Mouse (Mus musculus): Measurements from ENCODE around the gene Szrd1.
"Not testable (repeated sequence)": the region's sequence is repeated elsewhere in the genome, so short reads cannot be mapped to it uniquely, and the experiment has no call there.

The Szrd1 gene

DNA sequence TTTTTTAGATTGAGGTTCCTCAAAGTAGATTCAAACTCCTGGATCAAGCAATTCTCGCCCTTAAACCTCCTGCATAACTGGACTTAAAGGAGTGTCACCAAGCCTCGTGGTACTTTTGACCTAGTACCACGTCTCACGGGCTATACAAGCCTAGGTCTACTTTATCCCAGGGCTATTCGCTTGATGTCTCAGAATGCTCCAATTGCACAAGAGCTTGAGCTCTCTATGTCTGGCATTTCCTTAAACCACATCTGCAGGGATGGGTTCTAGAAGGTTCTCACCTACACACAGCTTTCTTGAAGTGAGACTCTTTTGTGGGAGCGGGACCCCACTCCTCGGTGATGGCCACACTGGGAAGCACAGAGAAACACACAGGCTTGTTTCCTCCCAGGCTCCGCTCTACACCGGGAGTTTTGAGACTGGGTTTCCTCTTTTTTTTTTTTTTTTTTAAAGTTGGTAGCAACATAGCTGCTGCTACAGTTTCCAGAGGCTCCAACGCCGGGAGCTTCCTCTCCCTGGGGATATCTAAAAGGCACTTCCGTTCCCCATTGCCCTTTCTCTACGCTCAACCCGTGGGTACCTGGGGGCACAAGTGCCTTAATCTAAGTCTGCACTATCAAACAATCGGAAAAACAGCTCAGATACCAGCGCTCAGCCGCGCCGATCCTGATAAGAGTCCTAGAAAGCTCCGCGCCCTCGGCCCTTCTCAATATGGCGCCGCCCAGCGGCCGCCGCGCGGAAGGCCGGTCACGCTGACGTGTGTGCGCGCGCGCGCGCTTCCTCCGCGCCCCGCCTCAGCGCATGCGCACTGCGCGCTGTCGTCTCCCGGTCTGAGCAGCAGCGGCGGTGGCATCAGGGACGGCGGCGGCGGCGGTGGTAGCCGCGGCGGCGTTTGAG lies 7.8 kb upstream of the Szrd1 start, which contains the start of gene Fbxo42:
Fbxo42 (plus strand) TSS at position 802 of the 897 bp plus-strand sequence.
- peak; percentile 95 for DNase-seq (ENCODE audit: low spot score)

DNA sequence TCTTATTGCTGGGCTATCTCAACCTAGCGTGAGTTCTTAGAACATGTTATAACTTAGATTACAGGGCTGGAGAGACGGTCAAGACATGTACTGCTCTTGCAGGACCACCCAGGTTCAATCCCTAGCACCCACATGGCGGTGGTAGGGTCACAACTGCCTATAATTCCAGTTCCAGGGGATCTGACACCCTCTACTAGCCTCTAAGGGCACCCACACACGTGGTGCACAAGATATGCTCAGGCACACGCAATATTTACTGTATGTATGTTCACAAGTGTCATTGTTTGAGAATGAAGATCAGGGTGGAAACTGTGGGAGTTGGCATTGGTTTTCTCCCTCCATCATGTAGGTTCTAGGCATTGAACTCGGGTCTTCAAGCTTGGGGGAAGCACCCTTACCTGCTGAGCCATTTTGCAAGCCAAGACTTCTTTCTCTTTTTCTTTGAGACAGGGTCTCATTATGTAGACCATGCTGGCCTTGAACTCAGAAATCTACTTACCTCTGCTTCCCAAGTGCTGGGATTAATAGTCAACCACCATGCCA lies 7.0 kb upstream of the Szrd1 start:
- no peak for DNase-seq (ENCODE audit: low spot score)

- DNase-seq (ENCODE audit: low spot score), result not testable (repeated sequence)
Measured at GRCm38 (mm10) chr4:141145124-141145523, 5.5 kb upstream of the Szrd1 start.

- DNase-seq (ENCODE audit: low spot score), result peak; percentile 74
Measured at GRCm38 (mm10) chr4:141142285-141142811, 2.8 kb upstream of the Szrd1 start.

DNA sequence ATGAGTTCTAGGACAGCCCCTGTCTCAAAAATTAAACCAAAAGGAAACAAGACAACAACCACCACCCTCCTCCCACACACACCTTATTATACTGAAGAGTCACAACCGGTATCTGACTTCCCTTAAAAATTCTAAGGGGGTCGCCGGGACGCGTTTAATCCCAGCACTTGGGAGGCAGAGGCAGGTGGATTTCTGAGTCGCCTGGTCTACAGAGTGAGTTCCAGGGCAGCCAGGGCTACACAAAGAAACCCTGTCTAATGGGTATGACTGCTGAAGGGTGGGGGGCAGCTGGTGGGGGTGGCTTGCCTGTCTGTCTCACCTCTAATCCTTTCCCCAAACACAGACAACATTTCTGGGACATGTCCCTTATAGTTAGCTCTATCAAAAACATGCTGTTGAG lies 1.4 kb upstream of the Szrd1 start:
- no peak for DNase-seq (ENCODE audit: low spot score)

GRCm38 (mm10) chr4:141140354-141140753 lies 779 bp upstream of the Szrd1 start:
- DNase-seq (ENCODE audit: low spot score), result not testable (repeated sequence)

GRCm38 (mm10) chr4:141138425-141139115 lies 1.0 kb downstream of the Szrd1 start:
- DNase-seq (ENCODE audit: low spot score), result no peak

- not testable (repeated sequence) for DNase-seq (ENCODE audit: low spot score)
Measured at GRCm38 (mm10) chr4:141137740-141138139, 1.8 kb downstream of the Szrd1 start.

GRCm38 (mm10) chr4:141136126-141136525 lies 3.4 kb downstream of the Szrd1 start:
- no peak for DNase-seq (ENCODE audit: low spot score)

DNA sequence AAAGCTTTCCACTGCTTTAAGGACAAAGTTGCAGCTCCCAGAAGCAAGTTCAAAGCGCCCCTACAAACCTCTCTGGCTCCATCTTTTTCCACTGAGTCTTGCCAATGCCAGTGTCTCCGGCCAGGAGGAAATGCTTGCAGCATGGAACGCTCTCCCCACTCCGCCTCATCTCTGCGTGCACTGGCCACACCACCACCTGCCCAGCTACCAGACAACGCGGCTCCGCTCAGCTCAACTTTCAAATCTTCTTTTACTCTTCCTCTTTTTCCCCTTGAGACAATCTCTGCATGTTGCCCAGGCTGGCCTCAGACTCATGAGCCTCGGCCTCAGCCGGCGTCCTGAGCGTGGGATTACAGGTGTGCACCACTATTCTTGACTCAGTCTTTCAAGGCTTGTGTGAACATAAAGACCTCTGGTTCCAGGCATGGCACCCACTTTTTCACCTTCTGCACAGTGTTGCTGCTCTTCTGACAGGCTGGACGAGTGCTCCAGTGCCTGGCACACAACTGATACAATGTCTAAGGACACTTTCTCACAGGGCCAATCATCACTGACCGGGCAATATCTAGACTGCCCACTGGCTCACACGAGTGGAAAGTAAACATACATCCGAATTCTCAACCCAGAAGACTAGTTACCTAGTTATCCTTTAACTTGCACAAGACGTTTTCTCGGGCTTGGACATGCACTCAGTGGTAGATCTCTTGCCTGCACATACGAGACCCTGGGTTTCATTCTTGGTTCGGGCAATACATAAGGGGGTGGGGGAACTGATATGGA lies 4.6 kb downstream of the Szrd1 start:
- no peak for DNase-seq (ENCODE audit: low spot score)

DNA sequence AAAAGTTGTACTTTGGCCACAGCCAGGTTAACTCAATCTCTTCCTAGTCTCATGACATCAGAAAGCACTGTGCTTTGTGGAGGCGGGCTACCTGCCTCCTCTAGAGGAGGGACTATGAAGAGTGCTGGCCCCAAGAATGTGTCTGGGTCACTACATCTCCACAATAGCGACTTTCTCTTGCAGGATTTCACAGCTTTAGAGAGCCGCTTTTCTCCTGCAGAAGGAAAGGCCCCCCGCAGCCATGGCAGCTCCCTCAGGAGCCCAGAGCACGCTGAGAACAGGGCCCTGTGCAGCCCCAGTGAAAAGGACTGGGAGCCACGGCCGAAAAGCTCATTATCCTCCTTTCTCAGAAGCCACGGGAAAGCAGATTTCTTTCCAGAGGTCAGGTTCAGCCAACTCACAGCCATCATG lies 5.5 kb downstream of the Szrd1 start:
- DNase-seq (ENCODE audit: low spot score), result no peak

DNA sequence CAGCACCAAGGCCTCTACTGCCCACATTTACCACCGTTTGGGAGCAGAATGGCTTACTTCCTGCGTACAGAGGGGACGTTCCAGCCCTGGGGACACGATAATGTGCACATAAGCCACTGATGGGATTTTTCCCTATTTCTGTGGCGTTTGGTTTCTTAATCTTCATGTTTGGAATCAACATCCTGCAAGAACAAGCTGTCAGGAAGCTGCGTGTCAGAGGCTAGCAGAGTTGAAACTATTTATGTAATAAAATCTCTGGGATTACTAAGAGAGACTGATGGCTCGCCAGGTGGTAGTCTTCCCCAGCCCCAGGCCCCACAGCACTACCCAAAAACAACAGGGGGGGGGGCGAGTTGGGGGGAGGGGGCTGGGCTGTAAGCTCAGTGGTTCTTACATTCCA lies 6.3 kb downstream of the Szrd1 start:
- no peak for DNase-seq (ENCODE audit: low spot score)

DNA sequence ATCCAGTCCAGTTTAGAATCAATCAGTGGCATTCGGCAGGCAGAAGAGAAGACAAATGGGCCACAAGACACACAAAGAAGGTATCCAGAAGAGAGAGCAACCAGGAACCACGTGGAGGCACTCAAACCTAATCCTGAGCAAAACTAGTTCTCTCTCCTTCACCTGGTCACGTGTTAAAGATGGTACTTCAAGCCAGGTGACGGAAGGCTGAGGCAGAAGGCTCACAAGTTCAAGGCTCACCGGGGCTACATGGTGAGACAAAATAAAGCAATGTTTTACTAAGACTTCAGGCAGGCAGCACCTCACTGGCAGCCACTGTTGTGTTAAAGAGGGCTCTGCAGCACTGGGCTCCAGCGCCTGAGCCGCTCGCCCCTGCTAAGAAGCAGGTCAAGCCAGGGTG lies 7.4 kb downstream of the Szrd1 start:
- no peak for DNase-seq (ENCODE audit: low spot score)

- no peak for DNase-seq (ENCODE audit: low spot score)
Measured at GRCm38 (mm10) chr4:141131531-141132061, 8.0 kb downstream of the Szrd1 start.

DNA sequence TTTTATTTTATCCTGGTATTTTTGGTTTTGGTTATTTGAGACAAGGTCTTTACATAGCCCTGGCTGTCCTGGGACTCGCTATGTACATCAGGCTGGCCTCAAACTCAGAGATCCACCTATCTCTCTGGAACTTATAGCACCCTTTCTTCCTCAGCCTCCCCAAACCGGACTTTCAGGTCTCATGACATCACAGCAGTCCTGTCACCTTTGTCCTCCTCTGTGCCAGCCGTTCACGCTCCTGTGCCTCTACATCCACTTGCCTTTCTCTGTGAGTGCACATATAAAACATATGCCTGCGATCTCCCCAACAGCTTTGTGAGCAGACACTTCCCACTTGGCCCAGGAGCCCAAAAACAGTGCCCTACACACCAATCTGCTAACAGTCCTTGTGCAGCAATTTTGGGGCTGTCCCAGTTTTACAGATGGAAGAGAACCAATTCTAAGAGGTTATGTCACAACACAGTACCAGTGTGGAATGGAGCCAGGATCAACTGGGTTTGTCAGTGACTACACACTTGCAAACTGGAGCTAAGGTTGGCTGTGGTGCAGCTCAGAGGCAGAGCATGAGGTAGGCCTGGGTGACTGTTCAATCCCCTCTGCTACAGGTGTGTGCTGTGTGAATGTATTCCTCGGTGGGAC lies 8.8 kb downstream of the Szrd1 start:
- no peak for DNase-seq (ENCODE audit: low spot score)

GRCm38 (mm10) chr4:141129190-141129710 lies 10.3 kb downstream of the Szrd1 start:
- no peak for DNase-seq (ENCODE audit: low spot score)

GRCm38 (mm10) chr4:141123065-141123464 lies 16.5 kb downstream of the Szrd1 start:
- no peak for DNase-seq (ENCODE audit: low spot score)

- DNase-seq (ENCODE audit: low spot score), result no peak
Measured at GRCm38 (mm10) chr4:141122663-141123062, 16.9 kb downstream of the Szrd1 start.

DNA sequence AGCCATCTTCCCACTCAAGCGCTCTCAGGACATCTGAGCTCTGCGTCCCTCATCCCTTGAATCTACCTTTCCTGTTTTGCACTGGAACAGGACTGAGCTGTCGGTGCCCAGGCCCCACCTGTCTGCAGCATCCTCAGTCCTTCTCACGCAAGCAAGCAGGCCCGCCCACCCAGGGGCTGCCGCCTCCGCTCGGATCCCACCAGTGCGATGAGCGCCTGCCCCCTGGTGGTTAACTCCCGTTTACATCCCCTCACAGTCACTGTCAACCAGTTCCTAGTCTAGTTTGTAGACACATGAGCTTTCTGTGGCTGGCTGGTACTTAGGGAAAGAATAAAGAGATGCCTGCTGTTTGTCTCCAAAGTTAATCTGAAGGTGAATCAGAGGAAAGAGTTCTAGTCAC lies 18.9 kb downstream of the Szrd1 start:
- peak; percentile 47 for DNase-seq (ENCODE audit: low spot score)

DNA sequence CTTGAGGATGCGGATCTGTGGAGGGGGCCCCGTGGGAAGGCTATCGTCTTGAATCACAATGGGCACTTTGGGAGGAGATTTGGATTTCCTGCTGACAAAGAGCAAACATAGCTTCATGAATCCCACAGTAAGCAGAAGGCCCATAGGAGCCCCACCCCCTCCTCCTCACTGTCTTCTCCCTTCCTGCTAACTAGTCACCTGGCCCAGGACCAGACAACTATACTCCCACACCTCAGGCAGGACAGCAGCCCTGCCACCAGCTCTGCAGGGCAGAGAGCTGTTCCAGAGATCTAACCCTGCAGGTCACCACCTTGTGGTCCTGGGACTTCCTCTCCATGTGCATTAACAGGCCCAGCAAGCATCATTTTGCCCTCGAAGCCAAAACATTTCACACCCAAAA lies 20.9 kb downstream of the Szrd1 start:
- DNase-seq (ENCODE audit: low spot score), result no peak

GRCm38 (mm10) chr4:141115398-141115797 lies 24.2 kb downstream of the Szrd1 start:
- DNase-seq (ENCODE audit: low spot score), result no peak
